8 mouse cellular contexts compared by ENCODE assay signal in genomic region chr4:119814185-119815132, GRCm38 (mm10).
DNase-seq lines count a peak whose midpoint lies in the region; ATAC-seq lines count a peak whose summit lies in the region.

No protein-coding gene starts in this region.

- H3K36me3 ChIP-seq in embryonic facial prominence, embryonic 12.5 days, result no peaks in the 10 kb centered on the region
- no peaks in the 10 kb centered on the region for H3K36me3 ChIP-seq in hindbrain, embryonic 10.5 days
- H3K36me3 ChIP-seq in midbrain, embryonic 13.5 days, result no peaks in the 10 kb centered on the region

- DNase-seq in thymus, postnatal 4 days, result peak; percentile 16
- DNase-seq in thymus, postnatal 10 days (ENCODE audit: low spot score in 2 of 2), result no peak
- peak; percentile 22 for DNase-seq in hindbrain, embryonic 10.5 days (ENCODE audit: low spot score)
- DNase-seq in layer of hippocampus, postnatal 36 days, result peak; percentile 46 to 56
- DNase-seq in T-cell, adult 2 months (ENCODE audit: low spot score), result no peak
- DNase-seq in ovary, postnatal 10 days (ENCODE audit: low spot score), result no peak

- H3K27ac ChIP-seq in embryonic facial prominence, embryonic 12.5 days, result no peak overlapping the region
- peak overlapping the region; percentile 64; the same call in 1 of the 2 replicates for H3K27ac ChIP-seq in hindbrain, embryonic 10.5 days
- H3K27ac ChIP-seq in midbrain, embryonic 13.5 days, result peak overlapping the region; percentile 88

- ATAC-seq in embryonic facial prominence, embryonic 12.5 days (ENCODE audit: insufficient number of reproducible peaks, insufficient read depth, low FRiP score, low TSS enrichment), result no peak
- ATAC-seq in midbrain, embryonic 13.5 days, result peak; percentile 62

- H3K4me3 ChIP-seq in embryonic facial prominence, embryonic 12.5 days, result peak overlapping the region; percentile 48
- H3K4me3 ChIP-seq in hindbrain, embryonic 10.5 days, result peak overlapping the region; percentile 63
- peak overlapping the region; percentile 62 for H3K4me3 ChIP-seq in midbrain, embryonic 13.5 days (replicated peaks)

- peaks cover 16% of the 10 kb centered on the region for H3K4me1 ChIP-seq in embryonic facial prominence, embryonic 12.5 days
- peaks cover 43% of the 10 kb centered on the region for H3K4me1 ChIP-seq in hindbrain, embryonic 10.5 days (replicated peaks)
- H3K4me1 ChIP-seq in midbrain, embryonic 13.5 days (replicated peaks), result peaks cover 38% of the 10 kb centered on the region

- peak overlapping the region; percentile 92 for H3K4me2 ChIP-seq in embryonic facial prominence, embryonic 12.5 days (replicated peaks)
- peak overlapping the region; percentile 76 for H3K4me2 ChIP-seq in midbrain, embryonic 13.5 days (replicated peaks)

- H3K9me3 ChIP-seq in embryonic facial prominence, embryonic 12.5 days, result no peaks in the 10 kb centered on the region
- no peaks in the 10 kb centered on the region for H3K9me3 ChIP-seq in hindbrain, embryonic 10.5 days
- no peaks in the 10 kb centered on the region for H3K9me3 ChIP-seq in midbrain, embryonic 13.5 days

- peaks cover 49% of the 10 kb centered on the region for H3K27me3 ChIP-seq in embryonic facial prominence, embryonic 12.5 days
- peaks cover 67% of the 10 kb centered on the region for H3K27me3 ChIP-seq in hindbrain, embryonic 10.5 days (ENCODE audit: insufficient read depth, poor library complexity, severe bottlenecking)
- peaks cover 22% of the 10 kb centered on the region for H3K27me3 ChIP-seq in midbrain, embryonic 13.5 days

- H3K9ac ChIP-seq in embryonic facial prominence, embryonic 12.5 days, result peak overlapping the region; percentile 42; the same call in 1 of the 2 replicates
- H3K9ac ChIP-seq in midbrain, embryonic 13.5 days (replicated peaks), result peak overlapping the region; percentile 81

- 3% methylated on average over 45 of the region's 47 CpGs for WGBS in embryonic facial prominence, embryonic 12.5 days
- WGBS in hindbrain, embryonic 10.5 days, result 3% methylated on average over 47 of the region's 47 CpGs
- WGBS in midbrain, embryonic 13.5 days, result under 1% methylated on average over 47 of the region's 47 CpGs

Comparison
In these comparisons a context has a peak if more than half of its experiments do, and no peak if none do; other contexts are left out.
1. DNase-seq: peak in thymus, postnatal 4 days (single experiment), hindbrain, embryonic 10.5 days (single experiment) and layer of hippocampus, postnatal 36 days (2 of 2); none in thymus, postnatal 10 days (0 of 2), T-cell, adult 2 months (single experiment) and ovary, postnatal 10 days (single experiment).
2. Peak in every context shown above with its lines, with median percentiles within 50 percentile points of each other: H3K4me3 ChIP-seq.